Mouse (Mus musculus): ENCODE data around the gene Setx. TPM values are rescaled to one million over a fixed set of nuclear protein-coding genes. Genes with fewer than 3 reads are reported as not detected.

Setx gene
- polyA plus RNA-seq, 1 experiment from 2014 or later, result 9.9 TPM

GRCm38 (mm10) chr2:29196844-29197243, 72.9 kb downstream of the Setx start:
- Histone ChIP-seq H3K4me1 (peaks cover 7% of the 10 kb centered on the region), H3K36me3 (no peaks in the 10 kb centered on the region), H3K27me3 (replicated peaks) (peaks cover 19% of the 10 kb centered on the region; the same call in 1 of the 2 replicates), H3K9me3 (no peaks in the 10 kb centered on the region), H3K4me3 (replicated peaks) (no peak overlapping the region), H3K4me2 (no peak overlapping the region), H3K9ac (no peak overlapping the region), H3K27ac (no peak overlapping the region)
- 66% methylated on average over 12 of the region's 12 CpGs for WGBS
- no peak for ATAC-seq (ENCODE audit: insufficient read depth, low FRiP score, low read depth)

- Histone ChIP-seq H3K27ac (no peak overlapping the region), H3K4me2 (no peak overlapping the region), H3K4me1 (peaks cover 7% of the 10 kb centered on the region), H3K4me3 (replicated peaks) (no peak overlapping the region), H3K27me3 (replicated peaks) (peaks cover 19% of the 10 kb centered on the region; the same call in 1 of the 2 replicates), H3K9me3 (no peaks in the 10 kb centered on the region), H3K36me3 (no peaks in the 10 kb centered on the region), H3K9ac (no peak overlapping the region)
- no peak for ATAC-seq (ENCODE audit: insufficient read depth, low FRiP score, low read depth)
- WGBS, result 83% methylated on average over 5 of the region's 5 CpGs
These were observed 74.5 kb downstream of the Setx start for GRCm38 (mm10) chr2:29198446-29198845.

GRCm38 (mm10) chr2:29199909-29200308, 75.9 kb downstream of the Setx start:
- WGBS, result 1% methylated on average over 3 of the region's 3 CpGs
- peaks cover 16% of the 10 kb centered on the region; the same call in 1 of the 2 replicates for H3K27me3 ChIP-seq (replicated peaks)
- H3K9me3 ChIP-seq, result no peaks in the 10 kb centered on the region
- no peak overlapping the region for H3K27ac ChIP-seq
- ATAC-seq (ENCODE audit: insufficient read depth, low FRiP score, low read depth), result no peak
- no peak overlapping the region for H3K9ac ChIP-seq
- H3K4me2 ChIP-seq, result no peak overlapping the region
- no peaks in the 10 kb centered on the region for H3K36me3 ChIP-seq
- H3K4me1 ChIP-seq, result peaks cover 3% of the 10 kb centered on the region
- no peak overlapping the region for H3K4me3 ChIP-seq (replicated peaks)

- 66% methylated on average over 11 of the region's 11 CpGs for WGBS
- no peak overlapping the region for H3K4me3 ChIP-seq (replicated peaks)
- H3K9me3 ChIP-seq, result no peaks in the 10 kb centered on the region
- no peak overlapping the region for H3K27ac ChIP-seq
- no peak overlapping the region for H3K9ac ChIP-seq
- H3K4me2 ChIP-seq, result no peak overlapping the region
- H3K4me1 ChIP-seq, result no peaks in the 10 kb centered on the region
- no peaks in the 10 kb centered on the region for H3K36me3 ChIP-seq
- no peak for ATAC-seq (ENCODE audit: insufficient read depth, low FRiP score, low read depth)
- H3K27me3 ChIP-seq (replicated peaks), result 0 out of 2 replicates have a peak, but pooled peaks cover 4% of the 10 kb centered on the region
These were observed 77.4 kb downstream of the Setx start for GRCm38 (mm10) chr2:29201223-29201955.

- no peak for ATAC-seq (ENCODE audit: insufficient read depth, low FRiP score, low read depth)
- Histone ChIP-seq H3K27me3 (replicated peaks) (no peaks in the 10 kb centered on the region), H3K4me2 (no peak overlapping the region), H3K36me3 (no peaks in the 10 kb centered on the region), H3K9ac (no peak overlapping the region), H3K9me3 (no peaks in the 10 kb centered on the region), H3K4me3 (replicated peaks) (no peak overlapping the region), H3K27ac (no peak overlapping the region), H3K4me1 (no peaks in the 10 kb centered on the region)
- WGBS, result 25% methylated on average over 8 of the region's 8 CpGs
These were observed 82.2 kb downstream of the Setx start for GRCm38 (mm10) chr2:29206156-29206555.

- Histone ChIP-seq H3K4me2 (no peak overlapping the region), H3K27me3 (replicated peaks) (no peaks in the 10 kb centered on the region), H3K9ac (no peak overlapping the region), H3K4me1 (no peaks in the 10 kb centered on the region), H3K27ac (no peak overlapping the region), H3K4me3 (replicated peaks) (no peak overlapping the region), H3K9me3 (no peaks in the 10 kb centered on the region), H3K36me3 (no peaks in the 10 kb centered on the region)
- ATAC-seq (ENCODE audit: insufficient read depth, low FRiP score, low read depth), result no peak
- 54% methylated on average over 8 of the region's 8 CpGs for WGBS
These were observed 92.5 kb downstream of the Setx start for GRCm38 (mm10) chr2:29216286-29217012.

GRCm38 (mm10) chr2:29217042-29217441, 93.1 kb downstream of the Setx start:
- Histone ChIP-seq H3K9ac (no peak overlapping the region), H3K9me3 (no peaks in the 10 kb centered on the region), H3K4me2 (no peak overlapping the region), H3K27me3 (replicated peaks) (no peaks in the 10 kb centered on the region), H3K4me3 (replicated peaks) (no peak overlapping the region), H3K36me3 (no peaks in the 10 kb centered on the region), H3K4me1 (no peaks in the 10 kb centered on the region), H3K27ac (no peak overlapping the region)
- no peak for ATAC-seq (ENCODE audit: insufficient read depth, low FRiP score, low read depth)
- WGBS, result 84% methylated on average over 5 of the region's 5 CpGs

GRCm38 (mm10) chr2:29217897-29218296, 93.9 kb downstream of the Setx start:
- 60% methylated on average over 10 of the region's 10 CpGs for WGBS
- no peak overlapping the region for H3K4me2 ChIP-seq

GRCm38 (mm10) chr2:29218831-29219230, 94.8 kb downstream of the Setx start:
- H3K9ac ChIP-seq, result no peak overlapping the region
- H3K4me1 ChIP-seq, result no peaks in the 10 kb centered on the region
- no peaks in the 10 kb centered on the region for H3K27me3 ChIP-seq (replicated peaks)
- no peak overlapping the region for H3K4me3 ChIP-seq (replicated peaks)
- no peaks in the 10 kb centered on the region for H3K9me3 ChIP-seq
- no peaks in the 10 kb centered on the region for H3K36me3 ChIP-seq
- H3K27ac ChIP-seq, result no peak overlapping the region
- ATAC-seq (ENCODE audit: insufficient read depth, low FRiP score, low read depth), result no peak
- WGBS, result 87% methylated on average over 5 of the region's 5 CpGs
- no peak overlapping the region for H3K4me2 ChIP-seq

More at GRCm38 (mm10) chr2:29217897-29218296, 93.9 kb downstream of the Setx start:
- ATAC-seq (ENCODE audit: insufficient read depth, low FRiP score, low read depth), result no peak
- no peak overlapping the region for H3K4me3 ChIP-seq (replicated peaks)
- H3K9me3 ChIP-seq, result no peaks in the 10 kb centered on the region
- H3K36me3 ChIP-seq, result no peaks in the 10 kb centered on the region
- H3K9ac ChIP-seq, result no peak overlapping the region
- no peaks in the 10 kb centered on the region for H3K4me1 ChIP-seq
- H3K27ac ChIP-seq, result no peak overlapping the region
- no peaks in the 10 kb centered on the region for H3K27me3 ChIP-seq (replicated peaks)

GRCm38 (mm10) chr2:29222302-29222701, 98.3 kb downstream of the Setx start:
- no peaks in the 10 kb centered on the region for H3K9me3 ChIP-seq
- no peak for ATAC-seq (ENCODE audit: insufficient read depth, low FRiP score, low read depth)
- H3K4me2 ChIP-seq, result no peak overlapping the region
- H3K9ac ChIP-seq, result no peak overlapping the region
- WGBS, result 6% methylated on average over 4 of the region's 4 CpGs
- H3K27ac ChIP-seq, result no peak overlapping the region
- no peaks in the 10 kb centered on the region for H3K4me1 ChIP-seq
- no peaks in the 10 kb centered on the region for H3K36me3 ChIP-seq
- no peak overlapping the region for H3K4me3 ChIP-seq (replicated peaks)
- no peaks in the 10 kb centered on the region for H3K27me3 ChIP-seq (replicated peaks)

GRCm38 (mm10) chr2:29223591-29224262, 99.7 kb downstream of the Setx start:
- Histone ChIP-seq H3K27ac (no peak overlapping the region), H3K4me3 (replicated peaks) (no peak overlapping the region), H3K9me3 (no peaks in the 10 kb centered on the region), H3K9ac (no peak overlapping the region), H3K27me3 (replicated peaks) (no peaks in the 10 kb centered on the region), H3K4me2 (no peak overlapping the region), H3K4me1 (no peaks in the 10 kb centered on the region), H3K36me3 (no peaks in the 10 kb centered on the region)
- WGBS, result 54% methylated on average over 7 of the region's 7 CpGs
- ATAC-seq (ENCODE audit: insufficient read depth, low FRiP score, low read depth), result no peak

GRCm38 (mm10) chr2:29226671-29227070, 102.7 kb downstream of the Setx start:
- Histone ChIP-seq H3K4me2 (no peak overlapping the region), H3K9me3 (no peaks in the 10 kb centered on the region), H3K4me3 (replicated peaks) (no peak overlapping the region), H3K4me1 (no peaks in the 10 kb centered on the region), H3K36me3 (no peaks in the 10 kb centered on the region), H3K27me3 (replicated peaks) (no peaks in the 10 kb centered on the region), H3K9ac (no peak overlapping the region), H3K27ac (no peak overlapping the region)
- WGBS, result 68% methylated on average over 4 of the region's 4 CpGs
- no peak for ATAC-seq (ENCODE audit: insufficient read depth, low FRiP score, low read depth)

Data from stomach, embryonic 15.5 days (tissue).